Mouse (Mus musculus): Measurements from ENCODE around the gene Patj.

DNA sequence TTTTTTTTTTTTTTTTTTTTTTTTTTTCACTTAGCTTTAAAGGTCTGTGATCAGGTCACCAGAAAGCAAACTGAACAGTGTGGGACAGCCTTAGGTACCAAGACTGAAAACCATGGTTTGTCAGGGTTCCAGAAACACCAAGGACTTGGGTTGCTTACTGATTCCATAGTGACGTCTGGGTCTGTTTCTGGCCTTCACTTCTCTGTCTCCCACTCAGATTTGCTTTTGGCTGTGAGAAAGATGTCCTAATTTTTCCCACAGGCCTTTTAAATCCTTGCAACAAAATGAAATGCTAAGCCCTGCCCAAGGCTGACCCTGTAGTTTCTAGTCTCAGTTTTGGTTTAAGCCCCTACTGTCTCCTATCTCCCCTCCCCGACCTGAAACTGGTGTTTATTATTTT lies 146.0 kb downstream of the Patj start:
- TF ChIP-seq CTCF (IDR thresholded peaks at IDR 0.05; ENCODE audit: borderline replicate concordance, insufficient read depth, low read length) (no peak), POLR2A (IDR thresholded peaks at IDR 0.05; ENCODE audit: low read depth, low read length) (no peak)

Measured in embryonic fibroblast, embryonic 13.5 days (primary cell).